Mouse (Mus musculus) liver, adult 2 months (tissue): ENCODE measurements around the gene Setdb1. TPM values are rescaled to one million over a fixed set of nuclear protein-coding genes. Genes with fewer than 3 reads are reported as not detected.

Experiments
- DNase-seq: peaks from one replicate; pipeline ENCODE4 v3.0.0-alpha.2; 2011; ENCODE audit warnings: low read depth, low spot score; ENCODE audit errors: extremely low read depth
- H3K27ac ChIP-seq: fragments of 200-500 bp; replicated peaks from 2 replicates; pipeline ENCODE4 v1.5.1; 2012; ENCODE audit warnings: low read depth, mild to moderate bottlenecking, control low read depth, inconsistent platforms, low read length; ENCODE audit not compliant: insufficient read depth
- H3K27me3 ChIP-seq: fragments of 200-500 bp; 2 replicates; pipeline ENCODE4 v1.6.1; 2012; ENCODE audit warnings: mild to moderate bottlenecking, moderate library complexity, low read length, inconsistent platforms; ENCODE audit not compliant: control insufficient read depth, insufficient read depth
- H3K36me3 ChIP-seq: fragments of 200-500 bp; 2 replicates; pipeline ENCODE4 v1.6.1; 2012; ENCODE audit warnings: low read length, inconsistent platforms; ENCODE audit not compliant: control insufficient read depth, insufficient read depth
- H3K4me1 ChIP-seq: fragments of 200-500 bp; 2 replicates; pipeline ENCODE4 v1.6.1; 2011; ENCODE audit warnings: low read length; ENCODE audit not compliant: control insufficient read depth, insufficient read depth
- H3K4me3 ChIP-seq: fragments of 200-500 bp; 2 replicates; pipeline ENCODE4 v1.5.1; 2011; ENCODE audit warnings: low read depth, mild to moderate bottlenecking, control low read depth, low read length, moderate library complexity; ENCODE audit not compliant: insufficient read depth
- H3K79me2 ChIP-seq: fragments of 200-500 bp; 2 replicates; pipeline ENCODE4 v1.6.1; 2012; ENCODE audit warnings: inconsistent platforms, mild to moderate bottlenecking, low read length, moderate library complexity; ENCODE audit not compliant: control insufficient read depth, insufficient read depth
- H3K9ac ChIP-seq: fragments of 200-500 bp; 2 replicates; pipeline ENCODE4 v1.6.1; 2012; ENCODE audit warnings: low read depth, mild to moderate bottlenecking, control low read depth, inconsistent platforms, low read length
- CTCF ChIP-seq: fragments of 200-500 bp; IDR thresholded peaks from 2 replicates; pipeline ENCODE4 v1.5.1; 2011; ENCODE audit warnings: low read depth, low read length, control low read depth
- POLR2A ChIP-seq: fragments of 200-500 bp; IDR thresholded peaks from 2 replicates; pipeline ENCODE4 v1.6.1; 2011; ENCODE audit warnings: low read length, control low read depth; ENCODE audit not compliant: insufficient read depth; ENCODE audit errors: extremely low read depth
- WGBS: fragments of 180-500 bp; shearing (Covaris S2); methylation state at CpG from one replicate; pipeline ENCODE4 v1.1.7; 2018; 5-methylcytosine and 5-hydroxymethylcytosine counted together
- polyA plus RNA-seq: library from polyadenylated mRNA; depleted of rRNA; stranded (reverse); fragments of >200 nt; gene quantifications from 2 replicates; pipeline ENCODE4 v1.2.3, GENCODE M21; 2012
- total RNA-seq: library from RNA; depleted of rRNA; stranded (reverse); fragments of >200 nt; gene quantifications from 2 replicates; pipeline ENCODE4 v1.2.3, GENCODE M21; 2014

The Setdb1 gene
- total and polyA plus RNA-seq, 2 experiments = 8.6 to 13.3 TPM

DNA sequence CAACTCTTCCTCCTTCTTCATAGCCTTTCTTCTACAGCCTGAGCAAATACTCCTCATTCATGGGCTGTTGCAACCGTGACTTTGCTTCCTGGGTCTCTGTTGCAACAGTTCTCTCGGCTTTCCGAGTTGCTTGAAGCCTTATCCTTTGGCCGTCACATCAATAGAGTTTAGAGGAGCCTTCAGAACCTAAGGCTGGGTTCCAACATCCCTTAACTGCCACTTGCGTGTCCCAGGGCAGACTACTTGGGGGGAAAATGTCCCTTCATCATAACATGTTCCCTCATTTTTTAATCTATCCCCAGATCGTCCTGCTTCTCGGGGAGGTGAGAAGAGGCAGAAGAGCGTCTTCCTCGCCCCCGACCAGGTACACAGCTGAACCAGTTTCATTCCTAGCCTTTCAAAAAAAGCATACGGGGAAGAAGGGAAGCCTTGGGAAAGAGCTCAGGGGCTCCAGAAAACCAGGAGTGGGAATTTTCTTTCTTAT is 74.6 kb downstream of the Setdb1 start:
- TF ChIP-seq CTCF (no peak), POLR2A (no peak)
- Histone ChIP-seq H3K4me3 (peak overlapping the region; percentile 83), H3K9ac (peak overlapping the region; percentile 90), H3K36me3 (peaks cover 6% of the 10 kb centered on the region; the same call in 1 of the 2 replicates), H3K27me3 (no peaks in the 10 kb centered on the region), H3K79me2 (peaks cover 26% of the 10 kb centered on the region; the same call in 1 of the 2 replicates), H3K4me1 (peaks cover 28% of the 10 kb centered on the region), H3K27ac (peak overlapping the region; percentile 97)
- under 1% methylated on average over 11 of the region's 11 CpGs for WGBS
- peak; percentile 92 for DNase-seq

- Histone ChIP-seq H3K9ac (peak within 1 kb of the TSS; percentile 92), H3K27ac (peak within 1 kb of the TSS; percentile 97), H3K36me3 (no peaks in the 10 kb centered on the region), H3K79me2 (peaks cover 23% of the 10 kb centered on the region; the same call in 1 of the 2 replicates), H3K4me3 (peak within 1 kb of the TSS; percentile 92), H3K27me3 (no peaks in the 10 kb centered on the region), H3K4me1 (peaks cover 32% of the 10 kb centered on the region)
- under 1% methylated on average over 53 of the region's 53 CpGs for WGBS
- TF ChIP-seq POLR2A (0 out of 2 replicates have a peak, but pooled peaks have one; percentile 33), CTCF (no peak)
- peak; percentile 97 for DNase-seq
These were observed 75.5 kb downstream of the Setdb1 start, which contains the start of the genes Mindy1 and Prune1 for GRCm38 (mm10) chr3:95281216-95282126. Gene Mindy1, plus strand, starts transcription at chr3:95281345. Gene Prune1, minus strand, starts transcription at chr3:95282076.

DNA sequence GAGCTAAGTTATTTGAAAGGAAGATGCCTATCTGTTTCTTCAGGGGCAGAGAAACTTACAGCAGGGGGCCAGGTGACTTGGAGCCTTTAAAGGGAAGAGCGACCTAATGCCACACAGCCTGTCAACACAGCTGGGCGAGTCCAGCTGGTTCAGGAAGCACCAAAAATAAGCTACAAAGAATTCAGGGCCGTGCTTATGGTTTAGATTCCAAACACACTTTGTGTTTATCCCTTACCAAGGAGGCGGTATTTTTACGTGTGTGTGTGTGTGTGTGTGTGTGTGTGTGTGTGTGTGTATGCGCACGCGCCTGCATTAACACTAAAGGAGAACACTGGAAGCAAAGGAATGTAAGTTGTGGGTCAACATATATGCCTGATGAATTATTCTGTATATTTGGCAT is 76.3 kb downstream of the Setdb1 start:
- peaks cover 28% of the 10 kb centered on the region for H3K4me1 ChIP-seq
- H3K9ac ChIP-seq = peak overlapping the region; percentile 92
- TF ChIP-seq POLR2A (no peak), CTCF (no peak)
- peak overlapping the region; percentile 88 for H3K27ac ChIP-seq
- peak overlapping the region; percentile 92; the same call in 1 of the 2 replicates for H3K4me3 ChIP-seq
- H3K27me3 ChIP-seq = no peaks in the 10 kb centered on the region
- peak; percentile 43 for DNase-seq
- no peaks in the 10 kb centered on the region for H3K36me3 ChIP-seq
- WGBS = 11% methylated on average over 8 of the region's 8 CpGs
- peaks cover 20% of the 10 kb centered on the region; the same call in 1 of the 2 replicates for H3K79me2 ChIP-seq

GRCm38 (mm10) chr3:95277149-95277551 is 79.9 kb downstream of the Setdb1 start:
- Histone ChIP-seq H3K4me3 (no peak overlapping the region), H3K4me1 (peaks cover 17% of the 10 kb centered on the region), H3K79me2 (peaks cover 13% of the 10 kb centered on the region; the same call in 1 of the 2 replicates), H3K36me3 (no peaks in the 10 kb centered on the region), H3K9ac (no peak overlapping the region), H3K27ac (peak overlapping the region; percentile 64), H3K27me3 (no peaks in the 10 kb centered on the region)
- 25% methylated on average over 1 of the region's 1 CpGs for WGBS
- TF ChIP-seq POLR2A = no peak
- no peak for TF ChIP-seq CTCF
- DNase-seq = peak; percentile 83

DNA sequence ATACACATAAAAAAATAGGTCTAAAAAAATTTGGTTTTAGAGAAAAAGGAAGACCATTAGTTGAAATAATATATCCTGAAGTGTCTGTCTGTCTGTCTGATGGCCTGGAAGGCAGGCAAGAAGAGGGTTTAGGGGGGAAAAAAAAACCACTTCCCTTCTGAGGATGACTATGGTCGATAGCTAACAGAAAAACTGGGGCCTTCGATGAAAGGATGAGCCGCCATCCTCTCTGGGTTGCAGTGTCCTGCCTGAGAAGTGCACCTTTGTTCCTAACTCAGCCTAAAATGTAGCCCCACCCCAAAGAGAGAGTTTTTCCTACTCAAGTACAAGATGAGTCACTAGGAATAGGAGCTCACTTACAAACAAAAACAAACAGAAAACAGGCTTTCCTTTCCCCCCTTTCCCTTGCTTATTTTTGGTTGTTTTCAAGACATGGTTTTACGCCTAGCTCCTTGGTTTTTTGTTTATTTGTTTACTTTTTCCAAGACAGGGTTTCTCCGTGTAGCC is 80.5 kb downstream of the Setdb1 start:
- Histone ChIP-seq H3K4me1 (peaks cover 17% of the 10 kb centered on the region), H3K27ac (peak overlapping the region; percentile 18; the same call in 1 of the 2 replicates), H3K36me3 (no peaks in the 10 kb centered on the region), H3K9ac (no peak overlapping the region), H3K4me3 (no peak overlapping the region), H3K27me3 (no peaks in the 10 kb centered on the region), H3K79me2 (peaks cover 13% of the 10 kb centered on the region; the same call in 1 of the 2 replicates)
- TF ChIP-seq POLR2A = no peak
- TF ChIP-seq CTCF = no peak
- 76% methylated on average over 5 of the region's 5 CpGs for WGBS
- DNase-seq = no peak

DNA sequence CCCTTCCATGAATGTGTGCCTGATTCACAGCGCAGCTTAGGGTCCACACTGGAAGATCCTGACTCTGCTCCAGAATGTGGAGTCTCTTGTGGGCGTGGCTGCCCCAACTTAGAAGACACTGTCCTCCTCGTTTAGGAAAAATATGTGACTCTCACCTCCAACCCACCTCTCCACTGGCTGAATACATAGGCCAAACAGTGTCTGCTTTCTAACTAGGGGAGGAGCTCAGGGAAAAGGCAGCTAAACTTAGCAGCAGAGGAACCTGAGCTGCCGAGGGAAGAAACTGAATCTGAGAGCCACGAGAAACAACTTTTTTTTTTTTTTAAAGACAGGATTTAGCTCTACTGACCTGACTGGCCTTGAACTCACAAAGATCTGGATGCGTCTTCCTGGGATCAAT is 81.8 kb downstream of the Setdb1 start:
- H3K79me2 ChIP-seq = peaks cover 13% of the 10 kb centered on the region; the same call in 1 of the 2 replicates
- H3K36me3 ChIP-seq = no peaks in the 10 kb centered on the region
- peaks cover 17% of the 10 kb centered on the region for H3K4me1 ChIP-seq
- H3K4me3 ChIP-seq = no peak overlapping the region
- H3K27me3 ChIP-seq = no peaks in the 10 kb centered on the region
- TF ChIP-seq CTCF (no peak), POLR2A (no peak)
- H3K9ac ChIP-seq = no peak overlapping the region
- DNase-seq = no peak
- no peak overlapping the region for H3K27ac ChIP-seq
- WGBS = 72% methylated on average over 6 of the region's 6 CpGs
